Mouse (Mus musculus) hindbrain, embryonic 16.5 days (tissue): ENCODE results near the gene Gabarapl2. TPM values are rescaled to one million over a fixed set of nuclear protein-coding genes. Genes with fewer than 3 reads are reported as not detected.
A peak's percentile ranks its signal among the peaks of the same experiment; 100 is the strongest.

ENCODE experiments used
- ATAC-seq: fragments of 200-750 bp; cut with Nextera tagmentation; 2 replicates; pipeline ENCODE4 v1.8.0; 2017; ENCODE audit warnings: moderate TSS enrichment, moderate library complexity
- H3K27ac ChIP-seq: fragments of 300-500 bp; sonication (generic); 2 replicates; pipeline ENCODE4 v1.5.1; 2014; ENCODE audit warnings: low read depth, mild to moderate bottlenecking, control low read depth, low read length, moderate library complexity
- H3K27me3 ChIP-seq: fragments of 300-500 bp; sonication (generic); replicated peaks from 2 replicates; pipeline ENCODE4 v1.6.1; 2014; ENCODE audit warnings: low read length; ENCODE audit not compliant: control insufficient read depth, insufficient read depth
- H3K36me3 ChIP-seq: fragments of 300-500 bp; sonication (generic); 2 replicates; pipeline ENCODE4 v1.6.1; 2014; ENCODE audit warnings: mild to moderate bottlenecking, low read length, moderate library complexity, mixed read lengths; ENCODE audit not compliant: control insufficient read depth, insufficient read depth
- H3K4me1 ChIP-seq: fragments of 300-500 bp; sonication (generic); 2 replicates; pipeline ENCODE4 v1.6.1; 2014; ENCODE audit warnings: low read depth, low read length; ENCODE audit not compliant: control insufficient read depth, insufficient read depth
- H3K4me2 ChIP-seq: fragments of 300-500 bp; sonication (generic); 2 replicates; pipeline ENCODE4 v1.6.1; 2014; ENCODE audit warnings: mild to moderate bottlenecking, low read length, control low read depth, moderate library complexity
- H3K4me3 ChIP-seq: fragments of 300-500 bp; sonication (generic); 2 replicates; pipeline ENCODE4 v1.5.1; 2014; ENCODE audit warnings: mild to moderate bottlenecking, low read length, control low read depth, moderate library complexity
- H3K9ac ChIP-seq: fragments of 300-500 bp; sonication (generic); 2 replicates; pipeline ENCODE4 v1.6.1; 2014; ENCODE audit warnings: low read depth, mild to moderate bottlenecking, control low read depth, low read length, moderate library complexity
- H3K9me3 ChIP-seq: fragments of 300-500 bp; sonication (generic); 2 replicates; pipeline ENCODE4 v1.6.1; 2014; ENCODE audit warnings: mild to moderate bottlenecking, low read length, moderate library complexity; ENCODE audit not compliant: control insufficient read depth
- WGBS: fragments of 180-500 bp; shearing (Covaris S2); extraction: QIAGEN DNeasy Blood & Tissue Kit; methylation state at CpG from one replicate; pipeline ENCODE4 v1.1.7; 2014; 5-methylcytosine and 5-hydroxymethylcytosine counted together
- polyA plus RNA-seq: library from polyadenylated mRNA; unstranded; fragments of >200 nt; fragmentation: Nextera tagmentation; extraction: Ambion mirVana; gene quantifications from 2 replicates; pipeline ENCODE4 v1.2.1, GENCODE M21; 2015

Gene Gabarapl2
- polyA plus RNA-seq, 1 experiment from 2014 or later: 469 TPM

DNA sequence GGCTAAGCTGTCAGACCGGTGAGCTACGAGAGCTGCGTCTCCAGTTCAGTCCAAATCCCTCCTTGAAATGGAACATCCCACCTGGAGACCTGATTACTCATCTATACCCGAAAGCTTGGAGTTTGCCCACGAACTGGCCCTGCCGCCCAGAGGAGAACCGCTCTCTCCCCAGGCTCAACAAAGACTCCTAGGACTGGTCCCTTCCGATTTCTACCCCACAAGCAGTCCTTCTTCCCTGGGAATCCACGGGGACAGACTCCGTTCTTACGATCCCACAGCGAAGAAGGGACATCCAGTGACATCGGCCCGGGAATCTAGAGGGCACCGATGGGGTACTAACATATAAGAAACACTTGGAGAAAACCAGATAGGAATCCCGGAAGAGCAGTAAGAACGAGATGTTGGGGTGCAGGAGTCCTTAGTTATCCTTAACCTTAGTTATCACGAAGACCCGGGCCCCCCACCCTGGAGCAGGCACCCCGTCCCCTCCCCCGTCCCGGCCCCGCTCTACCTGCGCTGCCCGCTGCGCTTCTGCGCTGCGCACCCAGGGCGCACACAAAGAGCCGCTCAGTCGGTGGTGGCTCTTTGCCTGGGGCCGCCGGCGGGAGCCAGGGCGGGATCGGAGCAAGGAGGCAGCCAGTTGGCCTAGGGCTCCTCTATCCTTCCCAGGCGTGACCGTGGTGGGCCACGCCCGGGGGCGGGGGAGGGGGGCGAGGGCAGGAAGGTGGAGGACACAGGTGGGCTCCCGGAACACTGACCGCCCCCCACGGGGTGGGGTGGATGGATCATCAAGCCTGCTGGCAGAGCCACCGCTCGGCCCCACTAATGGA, 30.7 kb upstream of the Gabarapl2 start, which contains the start of gene Chst5:
Gene Chst5 (minus strand): TSS at position 827 of the 830 bp plus-strand sequence.
- Histone ChIP-seq H3K9me3 (no peaks in the 10 kb centered on the region), H3K27ac (no peak within 1 kb of the TSS), H3K4me2 (peak within 1 kb of the TSS; percentile 95), H3K27me3 (no peaks in the 10 kb centered on the region), H3K4me1 (peaks cover 10% of the 10 kb centered on the region), H3K36me3 (no peaks in the 10 kb centered on the region), H3K4me3 (peak within 1 kb of the TSS; percentile 51), H3K9ac (peak within 1 kb of the TSS; percentile 75)
- WGBS: 4% methylated on average over 46 of the region's 47 CpGs
- ATAC-seq: no peak

DNA sequence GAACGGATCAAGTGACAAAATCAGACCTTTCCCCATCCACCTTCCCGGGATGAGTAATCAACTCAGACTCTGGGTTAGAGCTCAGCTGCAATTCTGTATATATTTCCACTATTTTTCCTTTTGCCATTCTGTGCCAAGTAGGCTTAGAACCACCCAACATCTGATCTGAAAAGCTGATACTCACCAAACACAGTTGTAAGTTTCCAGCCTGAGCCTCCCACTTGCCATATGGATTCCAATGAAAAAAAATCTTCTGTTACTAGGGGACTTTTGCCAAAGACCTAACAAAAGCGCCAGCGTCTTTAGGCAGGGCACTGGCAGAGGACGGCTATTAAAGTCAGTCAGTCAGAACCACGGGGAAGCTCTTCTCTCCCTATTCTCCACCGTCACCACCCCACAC, 28.9 kb upstream of the Gabarapl2 start:
- Histone ChIP-seq H3K4me2 (no peak overlapping the region), H3K4me3 (no peak overlapping the region), H3K9me3 (no peaks in the 10 kb centered on the region), H3K27me3 (no peaks in the 10 kb centered on the region), H3K4me1 (peaks cover 10% of the 10 kb centered on the region), H3K36me3 (no peaks in the 10 kb centered on the region), H3K27ac (no peak overlapping the region), H3K9ac (no peak overlapping the region)
- no peak for ATAC-seq
- 30% methylated on average over 7 of the region's 7 CpGs for WGBS

DNA sequence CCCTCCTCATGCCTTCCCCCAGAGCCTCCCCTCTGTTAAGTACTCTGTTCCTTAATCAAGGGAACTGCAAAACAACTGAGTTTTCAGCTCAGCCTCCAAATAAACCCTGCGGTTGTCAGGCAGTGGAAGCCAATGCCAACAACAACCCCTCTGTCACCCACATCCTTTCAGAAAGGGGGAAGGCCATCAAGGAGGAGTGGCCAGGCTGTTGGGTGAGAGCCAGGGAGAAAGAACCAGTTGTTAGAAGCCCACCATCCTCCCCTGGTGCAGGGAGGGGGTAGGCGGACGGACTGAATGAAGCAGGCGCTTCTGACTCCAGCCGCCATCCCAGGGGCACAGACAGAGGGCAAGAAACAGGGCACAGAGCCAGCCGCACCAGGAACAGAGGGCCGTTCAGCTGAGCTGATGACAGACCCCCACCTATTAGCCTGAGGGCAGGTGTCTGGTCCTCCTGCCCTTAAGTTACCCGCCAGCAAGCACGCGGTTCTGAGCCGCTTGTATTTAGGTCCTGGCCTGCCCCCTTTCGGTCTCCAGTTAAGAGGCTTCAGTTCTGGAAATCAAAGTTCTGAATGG, 27.6 kb upstream of the Gabarapl2 start:
- H3K36me3 ChIP-seq: no peaks in the 10 kb centered on the region
- H3K9me3 ChIP-seq: no peaks in the 10 kb centered on the region
- peaks cover 10% of the 10 kb centered on the region for H3K4me1 ChIP-seq
- peak; percentile 92 for ATAC-seq
- no peaks in the 10 kb centered on the region for H3K27me3 ChIP-seq
- no peak overlapping the region for H3K4me3 ChIP-seq
- WGBS: 26% methylated on average over 12 of the region's 12 CpGs
- no peak overlapping the region for H3K9ac ChIP-seq
- peak overlapping the region; percentile 30 for H3K27ac ChIP-seq
- peak overlapping the region; percentile 35 for H3K4me2 ChIP-seq

DNA sequence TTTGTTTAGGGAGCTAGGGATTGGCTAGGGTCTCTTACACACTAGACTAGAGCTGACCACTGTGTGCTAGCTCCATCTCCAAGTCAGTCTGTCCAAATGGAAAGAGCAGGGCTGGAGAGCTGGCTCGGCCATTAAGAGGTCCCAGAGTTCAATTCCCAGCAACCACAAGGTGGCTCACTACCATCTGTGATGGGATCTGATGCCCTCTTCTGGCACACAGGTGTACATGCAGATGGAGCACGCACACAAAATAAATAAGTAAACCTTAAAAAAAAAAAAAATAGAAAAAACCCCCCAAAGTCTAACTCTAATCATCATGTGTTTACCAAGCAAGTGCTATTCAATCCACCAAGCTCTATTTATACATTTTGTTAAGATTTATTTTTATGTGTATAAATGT, 20.8 kb upstream of the Gabarapl2 start:
- Histone ChIP-seq H3K4me1 (no peaks in the 10 kb centered on the region), H3K27me3 (no peaks in the 10 kb centered on the region), H3K9ac (no peak overlapping the region), H3K27ac (no peak overlapping the region), H3K4me3 (no peak overlapping the region), H3K36me3 (peaks cover 7% of the 10 kb centered on the region), H3K4me2 (no peak overlapping the region), H3K9me3 (no peaks in the 10 kb centered on the region)
- WGBS: 92% methylated on average over 2 of the region's 2 CpGs
- ATAC-seq: no peak

DNA sequence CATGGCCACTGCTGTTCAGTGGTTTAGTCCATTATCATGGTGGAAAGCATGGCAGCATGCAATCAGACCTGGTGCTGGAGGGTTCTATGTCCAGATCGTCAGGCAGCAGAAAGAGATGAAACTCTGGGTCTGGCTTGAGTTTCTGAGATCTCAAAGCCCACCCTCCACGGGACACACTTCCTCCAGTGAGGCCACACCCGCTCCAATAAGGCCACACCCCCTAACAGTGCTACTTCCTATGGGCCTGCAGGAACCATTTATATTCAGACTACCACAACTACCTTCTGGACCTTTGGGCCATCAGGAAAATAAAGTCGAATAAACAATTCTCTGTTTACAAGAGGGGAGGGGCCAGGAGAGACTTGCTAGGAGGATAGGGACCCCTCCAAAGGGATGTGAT, 19.5 kb upstream of the Gabarapl2 start:
- Histone ChIP-seq H3K4me3 (no peak overlapping the region), H3K27ac (no peak overlapping the region), H3K4me2 (no peak overlapping the region), H3K27me3 (no peaks in the 10 kb centered on the region), H3K36me3 (peaks cover 7% of the 10 kb centered on the region), H3K9ac (no peak overlapping the region), H3K4me1 (no peaks in the 10 kb centered on the region), H3K9me3 (no peaks in the 10 kb centered on the region)
- 88% methylated on average over 4 of the region's 4 CpGs for WGBS
- no peak for ATAC-seq

DNA sequence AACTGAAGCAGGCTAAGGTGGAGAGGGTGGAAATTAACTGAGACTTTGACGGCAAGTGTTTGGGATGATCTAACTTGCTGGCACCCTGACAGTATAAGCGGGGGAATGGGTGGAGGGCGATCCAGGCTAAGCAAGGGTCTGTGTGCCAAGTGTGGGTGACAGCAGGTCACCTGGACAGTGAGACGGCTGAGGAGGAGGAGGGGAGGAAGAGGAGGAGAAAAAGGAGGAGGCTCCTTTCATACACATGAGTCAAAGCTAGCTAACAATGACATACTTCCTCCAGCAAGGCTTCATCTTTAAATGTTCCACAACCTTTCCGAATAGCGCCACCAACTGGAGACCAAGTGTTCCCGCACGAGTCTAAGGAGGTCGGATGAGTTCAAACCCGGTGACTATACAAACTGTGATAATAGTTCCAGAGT, 17.1 kb upstream of the Gabarapl2 start:
- ATAC-seq: 0 out of 2 replicates have a peak, but pooled peaks have one; percentile 30
- Histone ChIP-seq H3K27ac (no peak overlapping the region), H3K4me2 (peak overlapping the region; percentile 27; the same call in 1 of the 2 replicates), H3K9me3 (no peaks in the 10 kb centered on the region), H3K27me3 (no peaks in the 10 kb centered on the region), H3K9ac (peak overlapping the region; percentile 27; the same call in 1 of the 2 replicates), H3K4me1 (no peaks in the 10 kb centered on the region), H3K36me3 (peaks cover 3% of the 10 kb centered on the region), H3K4me3 (no peak overlapping the region)
- 29% methylated on average over 10 of the region's 10 CpGs for WGBS

DNA sequence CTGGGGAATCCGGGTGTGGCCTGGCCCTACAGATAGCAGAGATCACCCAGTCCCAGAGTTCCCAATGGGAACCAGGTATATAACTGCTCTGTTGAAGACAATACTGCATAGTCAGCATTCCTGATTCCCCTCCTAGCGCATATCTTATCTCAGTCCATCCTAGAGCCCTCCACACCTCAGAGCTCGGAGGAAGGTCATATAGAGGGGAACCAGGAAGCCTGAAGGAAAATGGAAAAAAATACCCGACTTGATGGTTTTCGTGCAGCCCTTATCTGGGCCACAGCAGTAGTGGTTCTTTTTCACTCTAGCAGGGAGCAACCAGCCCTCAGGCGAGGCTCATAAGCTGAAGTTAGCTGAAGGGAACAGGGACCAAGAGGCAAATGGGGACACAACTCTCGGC, 15.5 kb upstream of the Gabarapl2 start:
- Histone ChIP-seq H3K4me1 (no peaks in the 10 kb centered on the region), H3K9ac (no peak overlapping the region), H3K27ac (no peak overlapping the region), H3K36me3 (no peaks in the 10 kb centered on the region), H3K9me3 (no peaks in the 10 kb centered on the region), H3K4me2 (no peak overlapping the region), H3K27me3 (no peaks in the 10 kb centered on the region), H3K4me3 (no peak overlapping the region)
- 87% methylated on average over 7 of the region's 7 CpGs for WGBS
- ATAC-seq: no peak

DNA sequence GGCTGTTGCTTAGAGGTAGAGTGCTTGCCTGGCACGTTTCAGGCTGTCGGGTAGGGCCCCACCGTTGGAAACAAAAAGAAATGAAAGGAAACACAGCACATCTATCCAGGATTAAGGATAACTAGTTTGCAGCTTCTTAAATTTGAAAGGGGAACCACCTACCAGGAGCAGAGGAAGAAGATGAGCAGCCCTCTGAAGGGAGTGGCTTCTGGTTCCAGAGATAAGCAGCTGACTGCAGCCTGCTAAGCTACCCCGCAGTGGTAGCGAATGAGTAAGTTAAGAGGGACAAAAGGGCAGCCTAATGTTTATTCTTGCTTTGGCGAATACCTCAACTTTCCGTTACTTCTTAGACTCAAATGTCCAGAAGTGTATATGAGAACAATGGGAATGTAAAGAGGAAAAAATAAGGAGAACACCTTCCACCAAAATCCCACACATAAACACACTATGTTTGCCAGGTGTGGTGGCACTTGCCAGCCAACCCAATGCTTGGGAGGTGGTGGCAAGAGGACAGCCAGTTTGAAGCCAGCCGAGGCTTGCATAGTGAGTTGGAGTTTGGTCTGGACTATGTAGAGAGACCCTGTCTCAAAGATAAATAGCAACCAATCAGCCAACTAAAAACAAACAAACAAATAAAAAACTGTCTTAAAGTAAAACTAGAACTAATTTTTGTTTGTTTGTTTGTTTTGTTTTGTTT, 10.7 kb upstream of the Gabarapl2 start:
- H3K4me3 ChIP-seq: no peak overlapping the region
- no peaks in the 10 kb centered on the region for H3K27me3 ChIP-seq
- peaks cover 11% of the 10 kb centered on the region for H3K4me1 ChIP-seq
- H3K9me3 ChIP-seq: no peaks in the 10 kb centered on the region
- ATAC-seq: no peak
- H3K36me3 ChIP-seq: no peaks in the 10 kb centered on the region
- no peak overlapping the region for H3K4me2 ChIP-seq
- no peak overlapping the region for H3K9ac ChIP-seq
- no peak overlapping the region for H3K27ac ChIP-seq
- WGBS: 77% methylated on average over 8 of the region's 8 CpGs

DNA sequence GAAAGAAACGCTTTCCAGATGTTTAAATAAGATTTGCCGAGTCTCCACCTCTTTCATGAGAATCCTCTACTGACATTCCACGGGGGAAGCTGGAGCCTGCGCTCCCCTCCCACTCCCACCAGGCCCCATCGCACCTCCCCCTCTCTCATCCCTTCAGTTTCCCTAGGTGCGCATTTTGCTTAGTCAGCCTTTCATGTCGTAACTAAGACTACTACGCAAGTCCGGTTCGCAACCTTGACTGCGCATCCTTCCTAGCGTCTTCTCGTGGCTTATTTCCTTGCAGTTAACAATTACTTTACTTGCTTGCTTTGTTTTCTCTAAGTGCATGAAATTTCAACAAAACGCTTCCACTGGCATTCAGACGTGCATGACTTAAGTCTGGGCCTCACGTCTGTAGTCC, 8.8 kb upstream of the Gabarapl2 start:
- Histone ChIP-seq H3K9me3 (no peaks in the 10 kb centered on the region), H3K4me3 (no peak overlapping the region), H3K36me3 (no peaks in the 10 kb centered on the region), H3K27me3 (no peaks in the 10 kb centered on the region), H3K27ac (no peak overlapping the region), H3K4me2 (no peak overlapping the region), H3K4me1 (peaks cover 11% of the 10 kb centered on the region), H3K9ac (no peak overlapping the region)
- no peak for ATAC-seq
- WGBS: 77% methylated on average over 16 of the region's 16 CpGs
